Mouse (Mus musculus) heart, postnatal 0 days (tissue): ENCODE results near the gene Tmem238.

ENCODE experiments used
- CTCF ChIP-seq: IDR thresholded peaks from 2 replicates; pipeline ENCODE4 v1.5.1; 2016; ENCODE audit warnings: antibody characterized with exemption, control low read depth, low read depth
- EP300 ChIP-seq: IDR thresholded peaks from 2 replicates; pipeline ENCODE4 v1.6.1; 2016; ENCODE audit warnings: antibody characterized with exemption, low read depth

- no peak for TF ChIP-seq CTCF
- TF ChIP-seq EP300 = no peak
Measured at GRCm38 (mm10) chr7:4741672-4742481, 47.6 kb downstream of the Tmem238 start.
